Mouse (Mus musculus) thymus, adult 18-20 months (tissue): ENCODE measurements around the gene Zkscan1.

Source experiments
- DNase-seq, 2 experiments: peaks; one replicate each; pipeline ENCODE4 v3.0.0; 2022; ENCODE audit warnings: mixed read lengths in 2 of 2

Gene Zkscan1

GRCm38 (mm10) chr5:138117199-138118015 lies 32.5 kb downstream of the Zkscan1 start:
- DNase-seq = no peak

GRCm38 (mm10) chr5:138118041-138118440 lies 33.2 kb downstream of the Zkscan1 start:
- no peak for DNase-seq

- DNase-seq = no peak
Measured at GRCm38 (mm10) chr5:138132425-138133064, 47.7 kb downstream of the Zkscan1 start.

GRCm38 (mm10) chr5:138137257-138137656 lies 52.4 kb downstream of the Zkscan1 start:
- DNase-seq = no peak

- no peak for DNase-seq
Measured at GRCm38 (mm10) chr5:138137935-138138549, 53.2 kb downstream of the Zkscan1 start.

GRCm38 (mm10) chr5:138138585-138138984 lies 53.7 kb downstream of the Zkscan1 start:
- no peak for DNase-seq

- no peak for DNase-seq
Measured at GRCm38 (mm10) chr5:138154390-138154789, 69.5 kb downstream of the Zkscan1 start.

- peak; percentile 74 to 86 for DNase-seq
Measured at GRCm38 (mm10) chr5:138155443-138155976, 70.6 kb downstream of the Zkscan1 start, which contains the start of gene Zfp113. Zfp113 (minus strand) TSS chr5:138155744.
